Mouse (Mus musculus) activated CD4-positive, CD25-positive, alpha-beta regulatory T cell, adult 9 weeks (primary cell): Measurements from ENCODE around the gene Rc3h1. TPM values are rescaled to one million over a fixed set of nuclear protein-coding genes. Genes with fewer than 3 reads are reported as not detected.

Experiments used
- polyA plus RNA-seq: library from polyadenylated mRNA; unstranded; fragments of 100-300 nt; shearing (Covaris generic); gene quantifications from one replicate; pipeline ENCODE4 v1.2.1, GENCODE M21; 2017

The Rc3h1 gene
- 7.8 TPM for polyA plus RNA-seq

GRCm38 (mm10) chr1:160906057-160906557 lies at the start of gene Rc3h1:
Rc3h1 (plus strand) TSS chr1:160906418.

GRCm38 (mm10) chr1:160978071-160978735 lies 72.0 kb downstream of the Rc3h1 start, which contains the start of gene Serpinc1:
Serpinc1 (plus strand) TSS chr1:160978585.

Other genes with a start within 250 kb of the Rc3h1 start
- 373 TPM for gene Rabgap1l, start 113.2 kb upstream of the Rc3h1 start, polyA plus RNA-seq
- 20.2 TPM for gene Serpinc1, start 72.2 kb downstream of the Rc3h1 start, polyA plus RNA-seq
- 17.4 TPM for gene Zbtb37, start 128.4 kb downstream of the Rc3h1 start, polyA plus RNA-seq
- gene Dars2, start 164.2 kb downstream of the Rc3h1 start, polyA plus RNA-seq = 22.7 TPM
- gene Cenpl, start 164.3 kb downstream of the Rc3h1 start, polyA plus RNA-seq = 17.4 TPM
- gene Klhl20, start 225.1 kb downstream of the Rc3h1 start, polyA plus RNA-seq = 38.4 TPM
- not detected for gene Ankrd45, start 236.3 kb downstream of the Rc3h1 start, polyA plus RNA-seq